Mouse (Mus musculus) heart, adult 9 months (tissue): ENCODE measurements around the gene Kcnk5.

Experiments
- DNase-seq, 2 experiments: peaks; one replicate each; pipeline ENCODE4 v3.0.0; 2022; ENCODE audit warnings: low spot score in 2 of 2

The Kcnk5 gene

DNA sequence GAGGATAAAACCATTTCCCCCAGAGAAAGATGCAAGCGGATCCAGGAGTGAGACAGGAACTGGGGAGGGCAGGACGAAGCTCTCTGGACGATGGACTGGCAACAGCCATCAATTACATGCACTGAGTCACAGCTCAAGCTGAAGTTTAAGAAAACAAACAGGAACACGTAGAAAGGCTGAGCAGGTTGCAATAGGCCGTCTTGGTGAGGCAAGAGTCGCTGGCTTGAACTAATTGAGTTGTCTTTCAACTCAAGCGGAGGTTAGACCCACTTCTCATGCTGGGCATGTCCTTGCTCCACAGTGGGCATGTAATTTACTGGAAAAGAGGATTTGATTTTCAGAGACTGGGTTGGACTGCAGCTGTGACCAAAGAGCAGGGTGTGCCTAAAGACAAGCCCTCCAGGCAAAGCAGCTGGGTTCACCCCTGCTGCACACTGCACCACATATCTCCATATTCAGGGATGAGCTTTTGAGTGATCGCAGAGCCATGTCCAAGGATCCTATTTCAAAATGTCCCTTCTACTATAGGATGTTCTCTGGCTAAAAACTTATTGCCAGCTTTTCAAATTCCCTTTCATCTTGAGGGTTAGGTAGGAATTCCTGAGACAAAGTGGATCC is 19.6 kb upstream of the Kcnk5 start:
- no peak for DNase-seq

DNA sequence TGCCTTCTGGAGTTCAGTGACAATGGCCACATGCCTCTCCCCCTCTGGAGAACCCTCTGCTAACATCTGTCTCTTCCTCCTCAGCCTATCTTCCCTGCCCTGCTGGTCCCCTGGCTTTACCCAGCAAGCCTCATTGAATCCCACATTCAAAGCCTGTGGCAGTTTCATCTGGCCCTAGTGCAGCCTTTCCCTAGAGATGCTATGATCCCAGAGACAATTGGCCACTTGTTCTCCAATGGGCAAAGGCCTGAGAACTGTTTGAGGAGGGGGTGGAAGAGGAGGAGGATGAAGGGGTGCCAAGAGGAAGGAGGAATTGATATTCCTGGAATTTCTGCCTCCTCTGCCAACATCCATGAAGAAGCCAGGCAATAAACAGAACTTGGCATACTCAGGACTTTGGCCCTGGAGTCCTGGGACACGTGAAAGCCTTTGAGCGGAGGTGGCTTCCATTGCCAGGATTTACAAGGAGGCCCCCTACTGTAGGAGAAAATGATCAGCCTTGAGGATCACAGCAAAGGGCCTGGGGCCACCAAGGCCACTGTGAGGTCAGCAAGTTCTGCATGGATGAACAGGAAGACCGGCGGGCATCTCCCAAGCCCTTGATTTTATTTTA is 11.6 kb upstream of the Kcnk5 start:
- no peak for DNase-seq

DNA sequence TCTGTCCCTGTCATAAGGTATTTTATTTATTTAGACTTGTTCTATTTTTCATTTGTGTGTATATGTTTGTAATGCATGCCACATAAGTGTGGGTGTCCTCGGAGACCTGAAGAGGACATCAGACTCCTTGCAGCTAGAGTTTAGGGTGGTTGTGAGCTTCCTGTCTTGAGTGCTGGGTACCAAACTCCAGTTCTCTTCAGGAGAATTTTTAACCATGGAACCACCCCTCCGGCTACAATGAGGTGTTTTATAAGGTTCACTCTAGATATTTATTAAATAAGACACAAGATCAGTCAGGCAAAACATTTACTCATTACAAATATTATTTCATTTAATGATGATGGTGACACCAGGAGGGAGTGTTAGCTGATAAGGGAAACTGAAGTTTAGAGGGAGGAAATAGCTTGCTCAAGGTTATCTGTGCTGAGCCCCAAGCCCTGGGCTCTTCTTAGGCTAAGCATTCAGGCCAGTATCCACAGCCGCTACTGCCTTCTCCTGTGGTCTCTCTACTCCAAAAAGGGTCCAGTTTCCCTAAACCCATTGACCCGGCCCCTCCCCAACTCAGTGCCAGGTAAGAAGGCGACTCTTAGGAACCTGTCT is 9.6 kb upstream of the Kcnk5 start:
- DNase-seq: no peak

DNA sequence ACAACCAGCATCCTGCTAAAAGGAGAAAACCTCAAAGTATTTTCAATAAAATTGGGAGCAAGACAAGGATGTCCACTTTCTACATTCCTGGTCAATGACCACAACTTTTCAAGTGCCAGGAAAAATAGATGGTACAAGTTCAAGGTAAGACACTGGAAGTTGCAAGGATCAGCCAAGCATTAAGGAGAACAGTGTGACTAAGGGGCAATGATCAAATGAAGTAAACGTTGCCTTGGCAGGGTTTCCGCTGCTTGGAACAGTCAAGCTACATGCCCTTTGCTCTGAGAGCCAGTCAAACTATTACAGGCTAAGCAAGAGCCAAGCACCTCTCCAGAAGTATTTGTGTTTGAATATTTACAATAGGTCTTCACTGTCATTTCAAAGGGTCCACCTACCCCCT is 8.1 kb upstream of the Kcnk5 start:
- no peak for DNase-seq

DNA sequence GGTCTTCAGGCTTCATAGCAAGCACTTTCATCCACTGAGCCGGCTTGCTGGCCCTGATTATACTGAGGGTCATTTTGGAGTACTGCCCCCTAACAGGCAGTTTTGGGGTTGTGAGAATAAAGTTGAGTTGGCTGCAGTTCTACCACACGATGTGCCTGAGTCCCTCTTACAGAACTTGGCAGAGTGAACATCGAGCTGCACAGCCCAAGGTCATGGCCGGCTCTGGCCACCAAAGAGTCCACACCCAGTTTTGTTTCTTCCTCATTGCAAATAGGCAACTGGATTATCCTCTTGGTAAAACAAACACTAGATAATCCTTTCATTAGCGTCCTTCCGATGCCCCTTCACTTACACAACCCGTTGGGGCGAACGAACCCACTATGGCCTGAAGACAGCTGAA is 3.8 kb upstream of the Kcnk5 start:
- DNase-seq: no peak

DNA sequence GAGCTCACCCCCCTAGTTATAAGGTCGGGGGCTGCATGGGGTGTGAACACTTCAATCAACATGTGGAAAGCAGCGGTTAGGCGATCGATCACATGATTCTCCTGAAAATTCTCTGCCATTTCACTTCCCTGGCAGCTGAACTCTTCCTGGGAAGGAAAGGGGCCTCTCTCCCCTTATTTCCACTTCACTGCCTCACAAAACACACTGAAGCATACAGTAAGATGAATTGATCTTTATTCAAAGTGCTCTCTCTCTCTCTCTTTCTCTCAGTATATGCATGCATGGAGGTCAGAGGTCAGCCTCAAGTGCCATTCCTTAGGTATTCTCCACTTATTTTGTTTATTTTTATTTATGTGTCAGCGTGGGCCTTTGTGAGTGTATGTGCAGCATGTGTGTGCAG is 2.1 kb upstream of the Kcnk5 start:
- no peak for DNase-seq

DNA sequence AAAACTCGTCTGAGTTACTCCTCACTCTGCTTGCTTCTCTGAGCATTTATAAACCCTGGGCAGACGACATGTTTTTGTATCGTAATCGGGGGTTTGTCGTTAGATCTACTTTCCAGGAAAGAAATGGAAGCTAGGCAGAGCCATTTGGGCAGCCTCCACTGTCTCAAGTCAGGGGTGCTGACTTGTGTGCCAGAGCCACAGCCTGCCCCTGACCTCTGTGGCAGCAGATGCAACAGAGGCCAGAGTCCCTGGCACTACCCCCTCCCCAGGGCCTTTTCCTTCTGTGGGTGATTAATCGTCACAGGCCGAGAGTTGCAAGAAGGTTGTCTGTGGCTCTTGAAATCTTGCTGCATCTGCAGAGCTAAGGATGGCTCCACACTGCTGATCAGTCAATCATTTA is 987 bp upstream of the Kcnk5 start:
- DNase-seq: no peak

DNA sequence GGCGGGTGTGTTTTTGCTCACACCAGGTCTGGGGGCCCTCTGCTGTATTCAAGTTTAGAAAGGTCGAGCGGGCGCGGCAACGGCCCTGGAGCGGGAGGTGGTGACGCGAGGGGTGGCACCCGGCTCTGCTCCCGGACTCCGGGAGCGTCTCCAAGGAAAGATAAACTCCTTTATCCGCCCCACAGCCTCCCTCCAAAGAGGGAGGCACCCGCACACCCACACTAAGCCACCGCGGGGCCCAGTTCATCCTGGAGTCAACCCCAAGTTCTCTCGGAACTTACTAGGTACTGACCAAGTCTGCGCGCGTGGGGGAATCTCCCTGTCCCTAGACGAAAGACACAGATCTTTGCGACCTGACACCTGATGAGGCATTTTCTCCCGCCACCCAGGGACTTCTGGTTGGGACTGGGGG is 852 bp downstream of the Kcnk5 start:
- peak in 1 of 2 experiments; percentile 16 for DNase-seq

DNA sequence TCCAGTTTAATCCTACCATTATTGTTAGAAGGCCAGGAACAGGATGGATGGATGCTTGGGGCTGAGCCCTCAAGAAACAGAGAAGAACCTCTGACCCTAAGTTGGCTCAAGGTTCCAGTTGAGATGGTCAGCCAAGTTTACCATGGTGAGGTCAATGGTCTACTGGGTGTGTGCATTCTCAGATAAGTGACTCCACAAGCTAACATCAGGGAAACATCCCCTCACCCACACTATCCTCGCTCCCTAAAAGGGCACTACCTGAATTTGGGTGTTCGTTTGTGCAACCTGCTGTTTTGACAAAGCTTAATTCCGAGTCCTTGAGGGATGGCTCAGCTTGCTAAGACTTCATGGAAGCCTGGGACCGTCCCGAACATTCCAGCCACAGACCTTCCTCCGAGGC is 1.3 kb downstream of the Kcnk5 start:
- no peak for DNase-seq

DNA sequence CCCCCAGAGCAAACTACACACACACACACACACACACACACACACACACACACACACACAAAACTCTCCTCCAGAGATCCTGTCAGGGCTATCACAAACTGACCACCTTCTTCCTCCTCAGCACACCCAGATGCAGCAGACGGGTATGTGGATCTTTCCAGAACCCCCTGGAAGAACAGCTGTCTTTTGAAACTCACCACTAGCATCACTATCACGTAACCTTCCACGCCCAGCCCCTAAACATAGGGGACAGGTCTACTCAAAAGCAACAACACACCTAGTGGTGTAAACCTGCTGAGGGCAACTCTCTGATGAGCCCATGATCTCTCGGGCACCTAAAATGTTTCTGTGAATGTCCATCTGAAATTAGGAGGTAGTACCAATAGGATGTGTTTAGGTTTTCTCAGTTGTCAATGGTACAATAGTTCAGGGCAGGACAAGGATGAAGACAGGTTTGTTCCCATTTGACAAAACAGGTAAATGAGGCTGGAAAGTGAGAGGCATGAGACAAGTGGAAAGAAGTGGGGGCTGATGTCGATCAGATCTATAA is 1.8 kb downstream of the Kcnk5 start:
- no peak for DNase-seq

DNA sequence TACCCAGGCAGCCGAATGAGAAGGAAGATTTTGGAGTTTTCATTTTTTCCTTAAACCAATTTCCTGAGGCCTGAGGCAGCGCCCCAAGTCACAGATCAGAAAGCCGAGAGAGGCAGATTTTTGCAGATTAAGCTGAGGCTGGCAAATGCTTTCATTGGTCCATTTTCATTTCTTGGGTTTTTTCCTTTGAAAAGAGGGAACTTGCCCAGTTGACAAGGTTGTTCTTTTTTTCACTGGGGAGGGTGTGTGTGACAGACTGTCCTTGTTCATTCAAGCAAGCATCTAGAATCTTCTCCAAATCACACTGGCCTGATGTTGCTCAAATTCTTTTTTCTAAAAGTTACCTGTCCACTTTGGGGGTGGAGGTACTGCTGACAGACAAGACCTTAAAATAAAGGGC is 2.5 kb downstream of the Kcnk5 start:
- DNase-seq: no peak

DNA sequence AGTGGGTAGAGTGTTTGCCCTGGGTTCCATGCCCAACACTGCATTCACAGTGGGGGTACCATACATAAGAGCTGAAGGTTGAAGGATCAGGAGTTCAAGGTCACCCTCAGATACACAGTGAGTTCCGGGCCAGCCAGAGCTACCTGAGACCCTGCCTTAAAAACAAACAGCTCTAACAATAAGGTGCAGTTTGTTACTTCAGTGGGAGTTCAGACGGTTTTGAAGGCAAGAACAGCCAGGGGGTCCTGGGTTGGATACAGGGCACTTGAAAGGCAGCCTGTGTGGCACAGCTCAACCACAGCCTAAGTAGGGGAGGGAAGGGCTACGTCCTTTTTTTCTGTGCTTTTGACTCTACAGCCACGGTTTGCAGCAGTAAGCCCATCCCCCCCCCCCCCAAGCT is 3.0 kb downstream of the Kcnk5 start:
- DNase-seq: no peak

DNA sequence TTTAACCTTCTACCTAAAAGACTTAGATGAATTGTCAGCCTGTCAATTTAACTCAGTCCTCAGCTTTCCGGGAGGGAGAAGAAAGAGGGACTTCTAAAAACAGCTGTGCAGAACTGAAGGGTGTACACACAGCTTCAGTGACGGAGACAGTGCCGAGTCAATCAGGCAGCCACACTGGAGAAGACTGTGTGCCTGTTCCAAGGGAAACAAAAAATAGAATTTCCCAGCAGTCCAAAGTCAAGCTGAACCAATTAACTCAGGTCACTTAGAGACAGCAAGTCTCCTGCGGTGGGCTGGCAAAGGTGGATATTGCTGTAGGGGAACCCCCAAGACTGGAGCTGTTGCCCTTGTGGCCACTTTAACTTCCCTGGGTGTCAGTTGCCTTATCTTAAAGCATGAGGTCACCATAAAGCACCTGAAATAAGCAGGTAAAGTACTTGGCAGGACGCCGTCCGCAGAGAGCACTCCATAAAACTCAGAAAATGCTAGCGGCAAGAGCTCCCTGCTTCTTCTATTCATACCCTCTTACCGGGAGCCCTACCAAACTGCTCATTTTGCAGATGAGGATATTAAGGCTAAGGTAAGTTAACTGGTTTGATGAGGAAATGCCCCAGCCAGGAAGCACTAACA is 4.0 kb downstream of the Kcnk5 start:
- no peak for DNase-seq

DNA sequence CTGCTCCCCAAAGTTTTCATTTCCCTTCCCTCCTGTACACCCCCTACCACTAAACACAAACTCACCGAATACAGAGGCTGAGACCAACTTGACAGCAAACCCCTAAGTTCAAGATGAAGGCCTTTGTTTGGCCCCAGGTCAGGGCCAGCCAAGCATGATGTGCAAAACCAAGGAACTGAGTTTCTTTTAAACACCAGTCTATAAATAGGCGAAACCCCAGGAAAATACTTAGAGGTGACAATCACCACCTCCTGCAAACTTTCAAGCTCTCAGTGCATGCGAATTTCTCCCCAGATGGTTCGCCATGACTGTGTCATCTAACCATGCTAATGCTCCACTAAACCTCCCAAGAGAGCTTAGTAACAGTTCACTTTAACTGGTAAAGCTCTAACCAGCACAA is 5.9 kb downstream of the Kcnk5 start:
- no peak for DNase-seq

DNA sequence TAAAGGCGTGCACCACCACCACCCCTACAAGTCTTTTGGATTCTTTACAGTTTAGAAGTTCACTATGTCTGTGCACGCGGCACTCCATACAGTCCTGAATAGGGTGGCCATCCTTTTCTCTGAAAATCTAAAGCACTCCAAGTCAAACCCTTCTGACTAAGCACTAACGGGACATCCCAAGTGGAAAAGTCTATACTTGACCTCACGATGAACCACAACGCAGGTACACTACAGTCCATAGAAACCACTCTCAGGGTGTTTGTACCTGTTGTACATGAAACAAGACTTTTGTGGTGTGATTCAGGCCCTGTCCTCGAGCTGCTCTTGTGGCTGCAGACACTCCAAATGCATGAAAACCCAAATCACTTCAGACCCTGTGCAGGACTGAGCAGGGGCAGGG is 6.5 kb downstream of the Kcnk5 start:
- DNase-seq: no peak

DNA sequence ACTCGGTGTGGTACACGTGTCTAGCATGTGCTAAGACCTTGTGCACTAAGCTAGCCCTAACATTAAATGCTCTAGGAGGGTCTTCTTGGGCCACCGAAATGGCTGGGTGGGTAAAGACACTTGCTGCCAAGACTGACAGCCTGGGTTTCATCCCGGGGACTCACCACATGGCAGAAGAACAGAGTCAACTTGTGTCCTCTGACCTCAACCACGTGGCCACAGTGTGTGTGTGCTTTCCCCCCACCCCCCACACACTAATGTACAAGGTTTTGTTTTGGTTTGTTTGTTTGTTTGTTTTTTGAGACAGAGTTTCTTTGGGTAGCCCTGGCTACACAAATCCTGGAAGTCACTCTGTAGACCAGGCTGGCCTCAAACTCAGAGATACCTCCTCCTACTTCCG is 6.9 kb downstream of the Kcnk5 start:
- DNase-seq: no peak

DNA sequence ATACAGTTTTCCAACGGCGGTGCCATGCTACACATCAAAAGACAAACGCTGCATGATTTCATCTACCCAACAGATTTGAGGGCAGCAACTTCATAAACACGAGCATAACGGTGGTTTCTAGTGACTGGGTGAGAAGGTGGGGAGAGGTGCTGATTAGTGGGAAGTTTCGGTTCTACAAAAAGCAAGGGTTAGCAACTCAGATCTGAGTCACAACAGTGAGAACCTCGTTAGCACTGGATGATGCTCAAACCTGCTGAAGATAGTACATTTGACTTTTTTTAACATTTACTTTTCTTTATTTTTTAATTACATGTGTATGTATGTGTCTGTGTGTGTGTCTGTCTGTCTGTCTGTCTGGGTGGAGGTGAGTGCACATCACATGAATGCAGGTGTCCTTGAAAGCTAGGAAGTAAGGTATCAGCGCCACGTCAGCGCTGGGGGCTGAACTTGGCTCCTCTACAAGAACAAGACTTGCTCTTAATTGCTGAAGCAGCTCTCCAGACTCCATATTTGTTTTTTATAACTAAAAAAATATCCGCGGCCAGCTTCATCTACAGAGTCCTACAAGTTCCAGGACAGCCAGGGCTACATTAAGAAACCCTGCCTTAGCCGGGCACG is 7.6 kb downstream of the Kcnk5 start:
- DNase-seq: no peak

DNA sequence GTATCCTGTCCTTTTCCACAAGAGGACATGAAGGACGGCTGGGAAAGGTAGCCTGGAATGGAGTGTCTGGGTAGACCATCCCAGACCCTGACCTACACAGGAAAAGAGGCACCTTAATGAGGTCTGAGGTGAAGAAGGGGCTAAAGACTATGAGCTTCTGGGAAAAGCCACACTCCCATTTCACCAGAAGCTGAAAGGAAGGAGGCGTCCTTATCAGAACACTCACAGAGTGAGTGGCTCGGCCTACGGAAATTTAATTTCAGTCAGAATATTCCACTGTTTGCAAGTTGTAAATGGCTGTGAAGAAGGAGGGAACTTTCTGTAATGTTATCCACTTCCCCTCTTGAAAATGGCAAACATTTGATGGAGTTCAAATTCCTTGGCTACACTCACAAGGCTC is 8.7 kb downstream of the Kcnk5 start:
- no peak for DNase-seq

DNA sequence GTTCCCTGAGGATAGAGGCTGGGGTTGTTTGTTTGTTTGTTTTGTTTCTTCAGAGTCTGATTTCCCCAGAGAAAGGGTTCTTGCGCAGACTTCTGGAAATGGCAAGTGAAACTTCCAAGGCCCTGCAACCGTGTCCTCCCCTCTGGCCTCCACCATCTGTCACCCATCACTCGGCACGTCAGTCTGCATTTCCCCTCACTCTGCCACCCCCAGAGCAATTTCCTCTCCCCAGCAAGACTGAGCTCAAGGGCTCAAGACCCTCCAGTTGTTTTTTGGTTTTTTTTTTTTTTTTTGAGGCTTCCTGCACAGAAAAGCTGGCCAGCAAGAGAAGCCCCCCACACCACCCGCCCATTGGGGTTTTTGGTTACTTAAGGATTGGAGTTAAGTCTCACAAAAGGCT is 9.1 kb downstream of the Kcnk5 start:
- no peak for DNase-seq

DNA sequence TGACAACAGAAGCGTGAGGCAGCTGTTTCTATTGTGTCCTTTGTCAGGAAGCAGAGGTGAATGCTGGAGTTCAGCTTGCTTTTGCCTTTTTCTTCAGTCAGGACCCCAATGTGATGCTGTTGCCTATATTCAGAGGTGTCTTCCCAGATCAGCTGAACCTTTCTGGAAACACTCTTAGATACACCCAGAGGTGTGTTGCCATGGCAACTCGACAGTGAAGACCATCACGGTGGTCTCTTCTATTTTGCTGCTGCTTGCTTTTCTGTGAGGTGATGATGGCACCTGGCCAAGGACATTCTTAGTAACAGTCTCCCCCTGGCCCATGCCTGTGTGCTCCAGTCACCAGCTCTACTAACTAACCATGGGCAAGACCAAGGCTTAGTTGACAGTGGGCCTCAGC is 9.8 kb downstream of the Kcnk5 start:
- DNase-seq: no peak

DNA sequence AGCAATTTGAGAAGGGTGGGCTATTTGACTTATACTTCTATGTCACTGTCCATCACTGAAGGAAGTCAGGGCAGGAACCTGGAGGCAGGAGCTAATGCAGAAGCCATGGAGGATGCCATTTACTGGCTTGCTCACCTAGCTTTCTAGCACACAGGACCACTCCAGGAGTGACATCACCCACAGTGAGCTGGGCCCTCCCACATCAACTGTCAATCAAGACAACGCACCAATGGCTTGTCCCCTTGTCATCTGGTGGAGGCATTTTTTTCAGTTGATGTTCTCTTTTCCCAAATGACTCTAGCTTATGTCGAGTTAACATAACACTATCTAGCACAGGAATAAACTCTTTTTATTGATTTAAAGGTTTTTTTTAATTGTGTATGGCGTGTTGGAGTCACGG is 12.4 kb downstream of the Kcnk5 start:
- no peak for DNase-seq

DNA sequence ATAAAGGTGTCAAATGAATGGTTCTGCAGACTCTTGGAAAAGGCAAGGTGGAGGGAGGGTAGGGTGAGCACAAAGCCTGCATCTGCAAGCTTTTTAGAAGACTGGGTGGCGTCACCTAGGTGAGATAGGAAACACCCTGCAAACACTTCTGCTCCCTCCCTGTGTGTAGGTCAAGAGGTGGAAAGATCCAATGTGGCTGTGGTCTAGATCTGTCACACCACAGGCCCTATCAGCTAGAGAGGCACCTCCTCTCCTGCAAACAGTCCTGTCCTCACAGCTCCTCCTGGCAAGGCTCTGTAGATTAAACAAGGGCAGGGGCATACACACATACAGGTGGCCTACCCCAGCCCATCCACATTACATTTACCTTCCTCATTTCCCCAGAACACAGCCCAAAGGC is 13.1 kb downstream of the Kcnk5 start:
- no peak for DNase-seq

DNA sequence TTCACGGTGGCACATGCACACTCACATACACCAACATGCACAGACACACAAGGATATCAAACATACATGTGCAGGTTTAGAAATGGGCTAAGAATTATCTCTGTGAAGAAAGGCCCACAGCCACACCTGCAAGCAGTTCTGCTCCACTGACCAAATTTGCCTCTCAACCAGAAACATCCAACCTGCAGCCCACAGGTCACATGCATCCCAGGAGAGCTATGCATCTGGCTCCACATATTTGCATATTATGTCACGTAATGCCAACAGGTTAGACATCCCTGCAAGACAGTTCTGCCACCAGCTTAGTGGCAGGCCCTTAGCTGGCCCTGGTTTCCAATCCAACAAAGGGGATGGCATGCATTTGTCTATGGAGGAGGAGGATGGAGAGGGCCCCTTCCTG is 13.6 kb downstream of the Kcnk5 start:
- DNase-seq: no peak
